Mouse (Mus musculus) erythroblast, embryonic 14.5 days (primary cell): ENCODE measurements around the gene Tex28. TPM values are rescaled to one million over a fixed set of nuclear protein-coding genes. Genes with fewer than 3 reads are reported as not detected.

Experiments
- H3K27me3 ChIP-seq: 2 replicates; pipeline ENCODE4 v1.6.1; 2012; ENCODE audit warnings: inconsistent platforms; ENCODE audit not compliant: control insufficient read depth
- H3K36me3 ChIP-seq: 2 replicates; pipeline ENCODE4 v1.6.1; 2012; ENCODE audit warnings: mild to moderate bottlenecking, inconsistent platforms; ENCODE audit not compliant: control insufficient read depth
- H3K4me1 ChIP-seq: 2 replicates; pipeline ENCODE4 v1.6.1; 2012; ENCODE audit warnings: inconsistent platforms; ENCODE audit not compliant: control insufficient read depth
- H3K4me3 ChIP-seq: replicated peaks from 2 replicates; pipeline ENCODE3; 2012; ENCODE audit warnings: moderate library complexity, mild to moderate bottlenecking, inconsistent platforms
- H3K9me3 ChIP-seq: 2 replicates; pipeline ENCODE4 v1.6.1; 2012; ENCODE audit warnings: low read length, inconsistent platforms, mixed read lengths; ENCODE audit not compliant: control insufficient read depth
- GATA1 ChIP-seq: IDR thresholded peaks from 2 replicates; pipeline ENCODE4 v1.6.1; 2012; ENCODE audit warnings: low read length, inconsistent platforms, mixed read lengths
- TAL1 ChIP-seq: IDR thresholded peaks from 3 replicates; pipeline ENCODE4 v1.6.1; 2012; ENCODE audit warnings: low read length, inconsistent platforms, mixed read lengths
- polyA plus RNA-seq: library from polyadenylated mRNA; stranded (reverse); fragments of >175 nt; gene quantifications from 2 replicates; pipeline ENCODE4 v1.2.3, GENCODE M21; 2012

Tex28 gene
- polyA plus RNA-seq, 1 experiment, result not detected

DNA sequence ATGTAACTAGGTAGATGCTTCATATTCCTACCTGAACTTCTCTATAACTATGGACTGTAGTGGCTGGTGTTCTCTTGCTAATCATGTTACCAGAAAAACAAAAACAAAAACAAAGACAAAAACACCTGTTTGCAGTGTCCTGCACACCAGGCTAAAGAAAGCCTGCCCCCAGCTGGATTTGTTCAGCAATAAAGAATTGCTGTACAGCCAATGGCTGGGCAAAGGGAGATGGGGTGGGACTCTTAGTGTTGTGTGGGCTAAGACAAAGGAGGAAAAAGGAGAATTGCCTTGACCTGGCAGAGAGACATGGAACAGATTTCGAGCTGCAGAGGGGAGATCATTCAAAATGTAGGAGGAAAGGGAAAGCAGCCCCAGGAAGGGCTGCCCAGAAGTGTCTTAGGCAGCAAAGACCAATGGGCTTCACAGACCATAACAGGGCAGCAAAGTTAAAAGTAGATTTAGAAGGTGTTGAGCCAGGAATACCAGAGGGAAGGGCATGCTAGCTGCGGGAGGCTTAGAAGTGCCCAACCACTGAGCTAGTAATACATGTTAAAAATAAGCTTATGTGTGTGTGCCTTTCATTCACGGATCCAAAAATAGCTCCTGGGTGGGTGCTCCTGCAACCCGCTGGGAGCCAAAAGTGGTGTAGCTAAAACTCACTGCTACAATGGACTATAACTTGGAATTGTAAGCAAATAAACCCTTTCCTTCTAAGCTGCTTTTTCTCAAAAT lies 64.0 kb downstream of the Tex28 start:
- Histone ChIP-seq H3K9me3 (no peaks in the 10 kb centered on the region), H3K4me1 (no peaks in the 10 kb centered on the region), H3K27me3 (peaks cover 6% of the 10 kb centered on the region), H3K36me3 (no peaks in the 10 kb centered on the region), H3K4me3 (no peak overlapping the region)
- TF ChIP-seq GATA1 (no peak), TAL1 (no peak)

Other genes starting within 250 kb of the Tex28 start
- 0.27 and 0.38 TPM in 2 replicates for gene Arhgap4, start 246.0 kb downstream of the Tex28 start, polyA plus RNA-seq
- gene Naa10, start 245.9 kb downstream of the Tex28 start, polyA plus RNA-seq, result 17.2 and 21.3 TPM in 2 replicates
- 0.91 and 3.1 TPM in 2 replicates for gene Renbp, start 237.0 kb downstream of the Tex28 start, polyA plus RNA-seq
- 13.7 and 22.5 TPM in 2 replicates for gene Hcfc1, start 201.5 kb downstream of the Tex28 start, polyA plus RNA-seq
- 16.2 and 16.9 TPM in 2 replicates for gene Irak1, start 143.9 kb downstream of the Tex28 start, polyA plus RNA-seq
- not detected in 2 replicates for gene Opn1mw, start 40.4 kb downstream of the Tex28 start, polyA plus RNA-seq
- gene Mecp2, start 32.5 kb downstream of the Tex28 start, polyA plus RNA-seq, result 4.4 and 5.4 TPM in 2 replicates
- not detected in 2 replicates for gene Tktl1, start 9.4 kb upstream of the Tex28 start, polyA plus RNA-seq
- gene Flna, start 82.0 kb upstream of the Tex28 start, polyA plus RNA-seq, result 0.80 and 0.87 TPM in 2 replicates
- gene Emd, start 86.8 kb upstream of the Tex28 start, polyA plus RNA-seq, result 2.0 and 2.5 TPM in 2 replicates
- 129 and 134 TPM in 2 replicates for gene Rpl10, start 103.0 kb upstream of the Tex28 start, polyA plus RNA-seq
- gene Taz, start 114.1 kb upstream of the Tex28 start, polyA plus RNA-seq, result 1.3 and 2.1 TPM in 2 replicates
- 0.25 and 0.32 TPM in 2 replicates for gene Dnase1l1, start 114.5 kb upstream of the Tex28 start, polyA plus RNA-seq
- 2.6 and 2.8 TPM in 2 replicates for gene Atp6ap1, start 129.3 kb upstream of the Tex28 start, polyA plus RNA-seq
- 3.4 and 4.0 TPM in 2 replicates for gene Gdi1, start 137.2 kb upstream of the Tex28 start, polyA plus RNA-seq
- gene Fam50a, start 145.2 kb upstream of the Tex28 start, polyA plus RNA-seq, result 4.8 and 5.6 TPM in 2 replicates
- gene Plxna3, start 161.2 kb upstream of the Tex28 start, polyA plus RNA-seq, result 0.01 and 0.02 TPM in 2 replicates
- gene Lage3, start 185.8 kb upstream of the Tex28 start, polyA plus RNA-seq, result 0.85 and 1.0 TPM in 2 replicates
- 3.5 and 5.0 TPM in 2 replicates for gene Ubl4a, start 205.4 kb upstream of the Tex28 start, polyA plus RNA-seq
- 0.06 and 0.07 TPM in 2 replicates for gene Slc10a3, start 205.5 kb upstream of the Tex28 start, polyA plus RNA-seq
- gene Fam3a, start 225.4 kb upstream of the Tex28 start, polyA plus RNA-seq, result 0.35 and 0.84 TPM in 2 replicates
- gene Ikbkg, start 225.5 kb upstream of the Tex28 start, polyA plus RNA-seq, result 1.5 and 2.3 TPM in 2 replicates